Mouse (Mus musculus): ENCODE measurements around the gene Dennd5a.
"Not testable (repeated sequence)": the region's sequence is repeated elsewhere in the genome, so short reads cannot be mapped to it uniquely, and the experiment has no call there.

The Dennd5a gene

DNA sequence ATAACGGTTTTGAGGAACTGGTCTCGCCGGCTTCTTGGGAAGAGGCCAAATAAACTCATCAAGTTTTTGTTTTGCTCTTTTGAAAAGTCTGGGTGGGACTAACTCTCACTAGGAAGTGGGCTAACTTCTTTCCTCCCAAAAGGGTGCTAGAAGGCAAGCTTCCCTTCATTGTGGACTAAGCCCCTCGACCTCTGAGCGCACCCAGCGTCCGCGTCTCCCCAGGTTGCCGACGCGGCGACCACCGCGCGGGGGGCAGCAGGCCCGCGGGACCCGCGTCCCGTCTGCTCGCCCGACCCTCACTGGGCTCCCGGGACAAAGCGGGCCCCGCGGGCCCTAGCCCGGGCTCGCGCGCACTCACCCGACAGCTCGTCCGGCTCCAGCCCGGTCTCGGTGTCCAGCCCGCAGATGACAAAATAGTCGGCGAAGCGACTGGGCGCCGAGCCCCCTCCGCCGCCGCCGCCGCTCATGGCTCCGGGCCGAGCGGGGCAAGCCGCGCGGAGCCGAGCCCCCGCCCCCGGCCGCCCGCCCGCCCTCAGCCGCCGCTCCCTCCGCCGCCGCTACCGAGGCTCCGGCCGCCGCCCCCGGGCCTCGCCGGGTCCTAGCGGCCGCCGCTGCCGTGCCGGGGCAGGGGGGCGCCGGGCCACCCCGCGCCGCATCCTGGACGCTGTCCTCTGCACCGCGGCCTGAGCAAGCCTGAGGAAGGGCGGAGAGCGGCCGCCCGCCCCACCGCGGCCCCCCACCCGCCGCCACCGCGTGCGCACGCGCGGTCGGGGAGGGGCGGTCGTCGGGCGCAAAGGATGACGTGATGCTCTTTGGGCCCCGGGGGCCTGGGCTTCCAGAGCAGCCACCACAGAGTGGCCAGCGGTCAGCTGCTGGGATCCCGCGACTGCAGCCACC is at the start of gene Dennd5a:
Dennd5a (minus strand) TSS at position 755 of the 897 bp plus-strand sequence.
- DNase-seq (ENCODE audit: low read depth, low spot score): peak; percentile 85

DNA sequence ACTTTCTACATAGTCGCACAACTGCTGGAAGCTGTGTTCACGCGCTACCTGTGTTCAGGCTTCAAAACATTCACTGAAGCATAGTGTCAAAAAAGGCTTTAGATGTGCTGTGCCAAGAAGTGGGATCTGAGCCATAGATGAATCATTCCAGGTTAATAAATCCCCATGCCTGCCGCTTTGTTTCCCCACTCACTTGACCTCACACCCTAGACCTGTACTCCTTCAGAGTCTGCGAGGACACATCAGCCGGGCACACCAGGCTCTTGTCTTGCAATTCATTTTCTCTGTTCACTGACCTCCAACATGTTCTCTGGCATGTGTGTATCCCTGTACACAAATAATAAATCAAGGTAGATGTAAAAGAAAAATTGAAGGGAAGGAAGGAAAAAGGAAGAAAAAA is 48.8 kb upstream of the Dennd5a start:
- DNase-seq (ENCODE audit: low read depth, low spot score): no peak

DNA sequence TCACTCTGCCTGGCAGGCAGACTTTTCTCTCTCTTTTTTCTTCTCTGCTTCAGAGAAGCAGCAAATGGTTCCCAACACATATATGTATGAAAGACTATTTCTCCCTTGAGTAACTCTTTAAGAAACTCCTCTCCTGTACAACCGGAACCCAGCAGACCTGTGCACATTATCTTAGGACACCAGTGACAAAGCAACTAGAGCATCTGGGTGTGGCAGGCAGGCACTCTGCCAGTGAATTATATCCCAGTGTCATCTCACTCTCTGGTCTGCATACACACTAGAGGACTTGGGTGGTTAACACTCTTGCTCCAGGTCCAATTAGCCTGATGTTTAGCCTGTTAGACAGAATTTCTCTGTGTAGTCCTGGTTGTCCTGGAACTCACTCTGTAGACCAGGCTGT is 48.2 kb upstream of the Dennd5a start:
- DNase-seq (ENCODE audit: low read depth, low spot score): no peak

GRCm38 (mm10) chr7:110006471-110007195 is 46.4 kb upstream of the Dennd5a start:
- DNase-seq (ENCODE audit: low read depth, low spot score): no peak

GRCm38 (mm10) chr7:110005976-110006375 is 45.7 kb upstream of the Dennd5a start:
- no peak for DNase-seq (ENCODE audit: low read depth, low spot score)

DNA sequence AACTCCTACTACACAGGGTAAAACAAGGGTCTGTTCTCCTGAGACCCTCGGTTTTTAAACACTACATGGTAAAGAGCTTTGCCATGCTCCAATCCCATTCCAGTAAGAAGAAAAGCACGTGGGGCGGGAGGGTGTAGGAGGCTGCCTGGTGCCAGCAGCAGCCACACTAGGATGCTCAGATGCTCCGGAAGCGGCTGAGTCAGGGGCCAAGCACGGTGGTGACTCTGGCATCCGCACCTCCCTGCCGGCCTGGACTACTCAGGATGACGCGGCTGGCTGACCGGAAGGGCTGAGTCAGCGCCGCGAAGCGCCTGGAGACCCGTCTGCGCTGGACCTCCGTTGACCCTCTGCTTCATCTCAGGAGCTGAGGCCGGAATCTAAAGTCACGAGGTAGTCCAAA is 42.7 kb upstream of the Dennd5a start:
- no peak for DNase-seq (ENCODE audit: low read depth, low spot score)

GRCm38 (mm10) chr7:110002092-110002491 is 41.8 kb upstream of the Dennd5a start:
- DNase-seq (ENCODE audit: low read depth, low spot score): no peak

GRCm38 (mm10) chr7:109998388-109998787 is 38.1 kb upstream of the Dennd5a start:
- DNase-seq (ENCODE audit: low read depth, low spot score): no peak

DNA sequence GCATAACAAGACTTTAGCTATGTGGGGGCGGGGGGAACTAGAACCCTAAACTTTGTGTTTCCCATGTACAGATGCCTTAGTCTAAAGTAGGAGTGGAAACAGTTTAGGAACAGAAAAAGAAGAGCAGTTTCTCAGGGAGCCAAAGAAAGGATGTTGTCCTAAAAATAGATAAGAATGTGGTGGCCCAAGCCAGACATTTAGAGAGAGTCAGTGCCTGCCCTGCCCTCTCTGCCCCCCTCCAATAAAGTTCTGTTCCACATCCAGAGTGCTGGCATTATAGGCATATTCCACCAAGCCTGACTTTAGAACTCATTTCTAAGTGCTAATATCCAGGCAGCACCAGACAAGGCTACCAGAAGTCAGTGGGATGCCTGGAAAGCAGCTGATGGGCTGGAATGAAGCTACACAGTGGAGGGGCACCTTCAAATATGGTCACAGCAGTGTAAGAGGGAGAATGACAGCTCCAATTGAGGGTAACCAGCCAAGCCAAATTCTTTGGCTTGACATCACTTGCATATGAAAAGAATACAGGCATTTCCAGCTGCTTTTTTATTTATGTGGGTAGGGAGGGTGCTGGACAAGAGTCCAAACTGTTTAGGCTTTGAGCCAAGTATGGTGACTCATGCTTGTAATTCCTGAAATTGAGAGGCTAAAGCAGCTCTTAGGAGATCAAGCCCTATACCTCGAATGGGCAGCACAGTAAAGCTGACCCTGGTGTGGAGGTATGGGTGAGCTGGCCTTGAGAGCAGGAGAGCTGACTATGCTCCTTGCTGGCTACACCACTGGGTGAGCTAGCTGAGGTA is 33.1 kb upstream of the Dennd5a start:
- no peak for DNase-seq (ENCODE audit: low read depth, low spot score)

GRCm38 (mm10) chr7:109991286-109991685 is 31.0 kb upstream of the Dennd5a start:
- DNase-seq (ENCODE audit: low read depth, low spot score): no peak

GRCm38 (mm10) chr7:109986775-109987174 is 26.5 kb upstream of the Dennd5a start, which contains the start of gene Tmem41b:
Tmem41b (minus strand) TSS chr7:109986929.
- DNase-seq (ENCODE audit: low read depth, low spot score): not testable (repeated sequence)

DNA sequence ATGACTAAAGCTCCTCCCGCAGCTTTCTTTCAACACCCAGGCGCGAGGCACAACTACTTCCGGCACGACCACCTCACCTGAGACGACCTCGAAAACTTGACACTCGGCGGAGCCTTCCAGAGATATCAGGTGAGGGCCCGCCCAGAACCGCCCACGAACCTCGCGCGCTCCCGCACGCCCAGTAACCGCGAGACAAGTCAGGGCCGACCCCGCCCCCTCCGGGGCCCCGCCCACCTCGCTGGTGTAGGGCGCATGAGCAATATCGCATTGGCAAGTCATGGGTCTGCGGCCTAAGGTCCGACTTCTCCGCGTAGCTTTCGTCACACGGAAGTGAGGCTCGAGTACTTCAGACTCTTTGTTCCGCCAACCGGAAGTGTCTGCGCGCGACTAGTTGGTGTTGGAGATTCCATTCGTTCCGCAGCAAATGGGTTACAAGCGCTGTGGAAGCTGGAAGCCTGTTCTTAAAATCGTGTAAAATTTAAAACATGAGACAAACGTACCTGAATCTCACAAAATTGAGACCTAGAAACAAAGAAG is 25.9 kb upstream of the Dennd5a start:
- DNase-seq (ENCODE audit: low read depth, low spot score): peak; percentile 97

- DNase-seq (ENCODE audit: low read depth, low spot score): no peak
Measured at GRCm38 (mm10) chr7:109985661-109986132, 25.4 kb upstream of the Dennd5a start.

DNA sequence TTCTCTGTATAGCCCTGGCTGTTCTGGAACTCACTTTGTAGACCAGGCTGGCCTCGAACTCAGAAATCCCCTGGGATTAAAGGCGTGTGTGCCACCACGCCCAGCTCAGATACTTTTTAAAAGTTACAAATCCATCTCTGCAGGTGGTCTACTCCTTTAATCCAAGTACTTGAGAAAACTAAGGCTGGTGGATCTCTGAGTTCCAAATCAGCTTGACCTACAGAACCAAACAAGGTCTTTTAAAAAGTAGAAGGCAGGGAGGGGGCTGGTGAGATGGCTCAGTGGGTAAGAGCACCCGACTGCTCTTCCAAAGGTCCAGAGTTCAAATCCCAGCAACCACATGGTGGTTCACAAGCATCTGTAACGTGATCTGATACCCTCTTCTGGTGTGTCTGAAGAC is 24.3 kb upstream of the Dennd5a start:
- not testable (repeated sequence) for DNase-seq (ENCODE audit: low read depth, low spot score)

- not testable (repeated sequence) for DNase-seq (ENCODE audit: low read depth, low spot score)
Measured at GRCm38 (mm10) chr7:109977131-109977530, 16.9 kb upstream of the Dennd5a start.

DNA sequence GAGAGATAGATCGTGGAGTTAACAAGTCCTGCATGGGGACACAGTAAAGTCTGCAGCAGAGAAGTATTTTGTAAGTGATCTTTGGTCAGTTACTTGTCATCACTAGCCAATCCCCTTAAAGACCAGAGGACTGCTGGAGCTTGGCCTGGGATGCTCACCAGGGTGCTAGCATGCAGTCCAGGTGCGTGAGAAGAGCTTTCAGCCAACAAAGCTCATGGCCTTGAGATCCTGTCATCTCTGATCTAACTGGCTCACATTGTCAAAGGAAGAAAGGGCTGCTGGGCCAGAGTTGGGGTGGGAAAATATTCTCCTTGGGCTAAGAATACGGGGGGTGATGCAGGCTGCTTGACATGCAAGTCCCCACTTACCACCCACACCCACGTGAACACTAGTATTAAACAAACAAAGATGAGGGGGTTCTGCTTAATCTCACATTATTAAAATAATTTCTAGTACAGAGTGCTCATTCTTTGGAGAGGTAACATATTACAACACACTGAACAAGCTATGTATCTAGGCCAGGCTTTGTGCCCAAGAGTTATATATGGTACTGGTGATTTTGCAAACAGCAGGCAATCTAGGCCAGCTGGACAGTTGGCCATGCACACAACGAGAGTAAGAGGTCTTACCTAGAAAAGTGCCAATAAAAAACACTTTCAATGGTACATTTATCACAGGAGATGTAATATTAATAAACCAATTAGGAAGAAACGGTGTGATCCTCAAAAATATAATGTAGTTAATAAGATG is 15.9 kb upstream of the Dennd5a start:
- DNase-seq (ENCODE audit: low read depth, low spot score): no peak

GRCm38 (mm10) chr7:109969542-109969941 is 9.3 kb upstream of the Dennd5a start:
- no peak for DNase-seq (ENCODE audit: low read depth, low spot score)

DNA sequence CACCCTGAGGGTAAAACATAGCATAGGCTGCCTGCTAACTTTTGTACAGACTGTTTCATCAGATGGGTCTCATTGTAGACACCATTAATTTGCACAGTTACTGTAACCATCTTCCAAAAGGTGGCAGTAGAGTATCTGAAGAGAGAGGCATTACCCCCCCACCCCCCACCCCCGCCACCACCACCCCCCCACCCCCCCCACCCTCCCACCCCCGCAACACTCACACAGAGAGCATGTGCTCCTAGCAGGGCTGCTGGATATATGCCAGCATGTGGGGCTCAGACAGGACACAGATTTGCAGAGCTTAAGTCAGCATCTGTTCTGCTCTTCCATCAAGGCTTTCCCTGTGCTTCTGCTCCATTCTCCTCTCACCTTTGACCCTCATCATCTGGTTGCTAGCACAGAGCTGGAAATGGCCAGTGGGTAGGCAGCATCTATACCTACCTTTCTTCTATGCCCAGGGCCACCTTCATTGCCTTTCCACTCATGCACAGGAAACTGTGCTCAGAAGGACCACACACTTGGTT is 8.7 kb upstream of the Dennd5a start:
- peak; percentile 93 for DNase-seq (ENCODE audit: low read depth, low spot score)

- DNase-seq (ENCODE audit: low read depth, low spot score): no peak
Measured at GRCm38 (mm10) chr7:109967805-109968579, 7.7 kb upstream of the Dennd5a start.

- DNase-seq (ENCODE audit: low read depth, low spot score): no peak
Measured at GRCm38 (mm10) chr7:109965658-109966057, 5.4 kb upstream of the Dennd5a start.

Data from retina, postnatal 7 days (tissue).